Mouse (Mus musculus) megakaryocyte, embryonic 14.5 days (primary cell): ENCODE measurements at regions not wholly inside any gene's neighbourhood (a gene's known extent, or its start where the extent isn't known, plus 50 kb on each side); places are given as distances from the start of the nearest gene placed in this dataset.

Source experiments
- FLI1 ChIP-seq: IDR thresholded peaks from 2 replicates; pipeline ENCODE4 v1.6.1; 2012; ENCODE audit warnings: low read length, inconsistent platforms, mixed read lengths
- GATA1 ChIP-seq: IDR thresholded peaks from 3 replicates; pipeline ENCODE4 v1.6.1; 2012; ENCODE audit warnings: mixed read lengths, low read length, inconsistent platforms, borderline replicate concordance

- TF ChIP-seq GATA1: no peak
- no peak for TF ChIP-seq FLI1
These were observed 96.7 kb upstream of the Habp2 start for GRCm38 (mm10) chr19:56190222-56190621.
